Mouse (Mus musculus): ENCODE results near the gene Rpl26. TPM values are rescaled to one million over a fixed set of nuclear protein-coding genes. Genes with fewer than 3 reads are reported as not detected.
A peak's percentile ranks its signal among the peaks of the same experiment; 100 is the strongest.

The Rpl26 gene
- polyA plus RNA-seq (2015; fragmentation: Nextera tagmentation; extraction: Ambion mirVana), result 554 and 607 TPM in 2 replicates

- Histone ChIP-seq H3K4me1 (replicated peaks; ENCODE audit: control insufficient read depth, insufficient read depth, low read length) (peaks cover 11% of the 10 kb centered on the region), H3K9me3 (ENCODE audit: control insufficient read depth, low read length) (no peaks in the 10 kb centered on the region), H3K4me3 (replicated peaks; ENCODE audit: low read length) (peak within 1 kb of the TSS; percentile 48), H3K36me3 (ENCODE audit: control insufficient read depth, insufficient read depth) (peaks cover 23% of the 10 kb centered on the region), H3K9ac (replicated peaks; ENCODE audit: low read depth, low read length) (peak within 1 kb of the TSS; percentile 61), H3K27ac (ENCODE audit: low read length) (peak within 1 kb of the TSS; percentile 86), H3K4me2 (ENCODE audit: low read length) (peak within 1 kb of the TSS; percentile 69), H3K27me3 (replicated peaks; ENCODE audit: control insufficient read depth, insufficient read depth, low read length) (no peaks in the 10 kb centered on the region)
- WGBS, result under 1% methylated on average over 52 of the region's 52 CpGs
- peak; percentile 92 for ATAC-seq
These were observed at the start of gene Rpl26 for GRCm38 (mm10) chr11:68901351-68902046. Gene Rpl26 (plus strand): TSS chr11:68901583.

GRCm38 (mm10) chr11:68851644-68852485 lies 49.5 kb upstream of the Rpl26 start:
- Histone ChIP-seq H3K9ac (replicated peaks; ENCODE audit: low read depth, low read length) (peak overlapping the region; percentile 82), H3K4me3 (replicated peaks; ENCODE audit: low read length) (peak overlapping the region; percentile 74), H3K4me2 (ENCODE audit: low read length) (peak overlapping the region; percentile 57), H3K27me3 (replicated peaks; ENCODE audit: control insufficient read depth, insufficient read depth, low read length) (no peaks in the 10 kb centered on the region), H3K27ac (ENCODE audit: low read length) (peak overlapping the region; percentile 83), H3K9me3 (ENCODE audit: control insufficient read depth, low read length) (no peaks in the 10 kb centered on the region), H3K36me3 (ENCODE audit: control insufficient read depth, insufficient read depth) (no peaks in the 10 kb centered on the region), H3K4me1 (replicated peaks; ENCODE audit: control insufficient read depth, insufficient read depth, low read length) (peaks cover 22% of the 10 kb centered on the region)
- ATAC-seq, result no peak
- 4% methylated on average over 13 of the region's 13 CpGs for WGBS

- H3K27me3 ChIP-seq (replicated peaks; ENCODE audit: control insufficient read depth, insufficient read depth, low read length), result no peaks in the 10 kb centered on the region
- peak overlapping the region; percentile 83 for H3K27ac ChIP-seq (ENCODE audit: low read length)
- H3K4me3 ChIP-seq (replicated peaks; ENCODE audit: low read length), result peak overlapping the region; percentile 74
- WGBS, result under 1% methylated on average over 33 of the region's 36 CpGs
- H3K9ac ChIP-seq (replicated peaks; ENCODE audit: low read depth, low read length), result peak overlapping the region; percentile 82
- no peaks in the 10 kb centered on the region for H3K9me3 ChIP-seq (ENCODE audit: control insufficient read depth, low read length)
- H3K36me3 ChIP-seq (ENCODE audit: control insufficient read depth, insufficient read depth), result no peaks in the 10 kb centered on the region
- ATAC-seq, result no peak; the same call in 1 of the 2 replicates
- peaks cover 22% of the 10 kb centered on the region for H3K4me1 ChIP-seq (replicated peaks; ENCODE audit: control insufficient read depth, insufficient read depth, low read length)
- H3K4me2 ChIP-seq (ENCODE audit: low read length), result peak overlapping the region; percentile 57
These were observed 48.9 kb upstream of the Rpl26 start for GRCm38 (mm10) chr11:68852486-68852901.

- Histone ChIP-seq H3K27ac (ENCODE audit: low read length) (peak overlapping the region; percentile 83), H3K4me3 (replicated peaks; ENCODE audit: low read length) (peak overlapping the region; percentile 74), H3K36me3 (ENCODE audit: control insufficient read depth, insufficient read depth) (no peaks in the 10 kb centered on the region), H3K9ac (replicated peaks; ENCODE audit: low read depth, low read length) (peak overlapping the region; percentile 82), H3K4me1 (replicated peaks; ENCODE audit: control insufficient read depth, insufficient read depth, low read length) (peaks cover 22% of the 10 kb centered on the region), H3K27me3 (replicated peaks; ENCODE audit: control insufficient read depth, insufficient read depth, low read length) (no peaks in the 10 kb centered on the region), H3K9me3 (ENCODE audit: control insufficient read depth, low read length) (no peaks in the 10 kb centered on the region), H3K4me2 (ENCODE audit: low read length) (peak overlapping the region; percentile 81)
- 0% methylated on average over 42 of the region's 42 CpGs for WGBS
- ATAC-seq, result peak; percentile 99
These were observed 48.4 kb upstream of the Rpl26 start for GRCm38 (mm10) chr11:68852932-68853409.

GRCm38 (mm10) chr11:68853611-68854401 lies 47.6 kb upstream of the Rpl26 start:
- Histone ChIP-seq H3K9ac (replicated peaks; ENCODE audit: low read depth, low read length) (peak overlapping the region; percentile 58), H3K4me1 (replicated peaks; ENCODE audit: control insufficient read depth, insufficient read depth, low read length) (peaks cover 22% of the 10 kb centered on the region), H3K27ac (ENCODE audit: low read length) (peak overlapping the region; percentile 72), H3K36me3 (ENCODE audit: control insufficient read depth, insufficient read depth) (no peaks in the 10 kb centered on the region), H3K9me3 (ENCODE audit: control insufficient read depth, low read length) (no peaks in the 10 kb centered on the region), H3K4me3 (replicated peaks; ENCODE audit: low read length) (peak overlapping the region; percentile 74), H3K4me2 (ENCODE audit: low read length) (peak overlapping the region; percentile 81), H3K27me3 (replicated peaks; ENCODE audit: control insufficient read depth, insufficient read depth, low read length) (no peaks in the 10 kb centered on the region)
- WGBS, result 44% methylated on average over 14 of the region's 14 CpGs
- ATAC-seq, result no peak

- no peak overlapping the region for H3K9ac ChIP-seq (replicated peaks; ENCODE audit: low read depth, low read length)
- H3K27ac ChIP-seq (ENCODE audit: low read length), result no peak overlapping the region
- 89% methylated on average over 3 of the region's 3 CpGs for whole genome bisulfite sequencing
- ATAC-seq, result no peak
- no peaks in the 10 kb centered on the region for H3K9me3 ChIP-seq (ENCODE audit: control insufficient read depth, low read length)
- no peak overlapping the region for H3K4me2 ChIP-seq (ENCODE audit: low read length)
- H3K4me3 ChIP-seq (replicated peaks; ENCODE audit: low read length), result no peak overlapping the region
- no peaks in the 10 kb centered on the region for H3K36me3 ChIP-seq (ENCODE audit: control insufficient read depth, insufficient read depth)
- no peaks in the 10 kb centered on the region for H3K27me3 ChIP-seq (replicated peaks; ENCODE audit: control insufficient read depth, insufficient read depth, low read length)
- peaks cover 22% of the 10 kb centered on the region for H3K4me1 ChIP-seq (replicated peaks; ENCODE audit: control insufficient read depth, insufficient read depth, low read length)
These were observed 46.8 kb upstream of the Rpl26 start for GRCm38 (mm10) chr11:68854621-68855020.

- whole genome bisulfite sequencing, result 81% methylated on average over 3 of the region's 3 CpGs
- H3K36me3 ChIP-seq (ENCODE audit: control insufficient read depth, insufficient read depth), result no peaks in the 10 kb centered on the region
- H3K4me2 ChIP-seq (ENCODE audit: low read length), result no peak overlapping the region
- no peak for ATAC-seq
- no peaks in the 10 kb centered on the region for H3K9me3 ChIP-seq (ENCODE audit: control insufficient read depth, low read length)
- no peak overlapping the region for H3K27ac ChIP-seq (ENCODE audit: low read length)
- no peak overlapping the region for H3K4me3 ChIP-seq (replicated peaks; ENCODE audit: low read length)
- peaks cover 8% of the 10 kb centered on the region for H3K4me1 ChIP-seq (replicated peaks; ENCODE audit: control insufficient read depth, insufficient read depth, low read length)
- no peaks in the 10 kb centered on the region for H3K27me3 ChIP-seq (replicated peaks; ENCODE audit: control insufficient read depth, insufficient read depth, low read length)
- no peak overlapping the region for H3K9ac ChIP-seq (replicated peaks; ENCODE audit: low read depth, low read length)
These were observed 44.1 kb upstream of the Rpl26 start for GRCm38 (mm10) chr11:68857329-68857728.

- Histone ChIP-seq H3K27ac (ENCODE audit: low read length) (no peak overlapping the region), H3K9me3 (ENCODE audit: control insufficient read depth, low read length) (no peaks in the 10 kb centered on the region), H3K4me2 (ENCODE audit: low read length) (no peak overlapping the region), H3K4me1 (replicated peaks; ENCODE audit: control insufficient read depth, insufficient read depth, low read length) (no peaks in the 10 kb centered on the region), H3K36me3 (ENCODE audit: control insufficient read depth, insufficient read depth) (no peaks in the 10 kb centered on the region), H3K9ac (replicated peaks; ENCODE audit: low read depth, low read length) (no peak overlapping the region), H3K27me3 (replicated peaks; ENCODE audit: control insufficient read depth, insufficient read depth, low read length) (no peaks in the 10 kb centered on the region), H3K4me3 (replicated peaks; ENCODE audit: low read length) (no peak overlapping the region)
- WGBS, result 83% methylated on average over 8 of the region's 8 CpGs
- no peak for ATAC-seq
These were observed 41.3 kb upstream of the Rpl26 start for GRCm38 (mm10) chr11:68859943-68860593.

Data from forebrain, embryonic 16.5 days (tissue).